9 mouse cellular contexts compared by ENCODE assay signal in the genomic region with DNA sequence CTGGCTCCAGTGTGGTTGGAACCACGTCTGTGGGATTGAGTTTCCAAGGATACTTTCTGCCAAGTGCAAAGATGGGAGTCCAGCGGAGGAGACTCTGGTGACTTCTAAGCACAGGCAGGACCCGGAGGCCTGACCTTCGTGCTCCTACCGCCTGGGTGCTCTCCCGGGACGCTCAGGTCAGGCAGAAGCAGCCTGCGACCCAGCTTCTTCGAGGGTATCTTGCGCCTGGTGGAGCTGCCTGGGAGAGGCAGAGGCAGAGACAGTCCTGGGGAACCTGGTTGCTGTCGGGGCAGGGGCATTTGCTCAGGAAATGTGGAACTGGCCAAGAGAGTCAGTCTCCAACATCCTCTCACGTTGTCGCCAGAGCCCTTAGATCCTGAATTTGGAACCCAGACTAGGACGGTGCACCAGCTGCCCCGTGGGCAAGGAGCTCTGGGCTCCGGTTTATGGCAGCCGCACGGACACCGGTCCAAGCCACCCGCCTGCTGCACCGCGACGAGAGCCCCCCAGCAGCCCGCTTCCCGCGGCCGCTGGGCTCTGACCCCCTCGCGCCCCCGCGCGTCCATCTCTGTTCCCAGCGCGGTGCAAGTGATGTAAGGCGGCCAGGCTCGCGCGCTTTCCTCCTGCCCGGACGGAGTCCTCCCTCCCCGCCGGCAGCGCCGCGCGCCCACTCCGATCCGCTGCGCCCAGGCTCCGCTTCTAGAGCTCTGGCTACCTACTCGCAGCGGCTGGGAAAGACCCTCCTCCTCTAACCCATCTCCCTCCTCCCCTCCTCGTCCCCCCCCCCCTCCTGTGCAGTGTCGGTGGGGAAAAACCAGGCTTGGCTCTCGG. TPM values are rescaled to one million over a fixed set of nuclear protein-coding genes. Genes with fewer than 3 reads are reported as not detected.
DNase-seq lines count a peak whose midpoint lies in the region; ATAC-seq and TF ChIP-seq lines count a peak whose summit lies in the region.
"Had no signal": no experiment of that assay in that cellular context is flagged by ENCODE, and none has a peak within 500 bp of the region (broad histone marks: within the 10 kb centered on the region; RNA-seq: fewer than 3 reads in every experiment).

No protein-coding gene starts in this region.

- TF ChIP-seq CTCF in kidney, postnatal 0 days (IDR thresholded peaks at IDR 0.05; ENCODE audit: low read depth) = peak; percentile 21; the same call in 1 of the 2 replicates
- TF ChIP-seq CTCF in midbrain, postnatal 0 days (IDR thresholded peaks at IDR 0.05) = peak; percentile 37

- peak; percentile 43; the same call in 1 of the 2 replicates for ATAC-seq in kidney, postnatal 0 days (replicated peaks; ENCODE audit: low FRiP score, low read depth)
- ATAC-seq in heart, embryonic 16.5 days (replicated peaks; ENCODE audit: extremely low read depth, insufficient read depth, low FRiP score) = peak; percentile 58; the same call in 1 of the 2 replicates
- ATAC-seq in limb, embryonic 14.5 days (ENCODE audit: low FRiP score, low read depth) = peak; percentile 84
- ATAC-seq in midbrain, postnatal 0 days (ENCODE audit: low FRiP score) = peak; percentile 84

- H3K4me3 ChIP-seq in kidney, postnatal 0 days (replicated peaks; ENCODE audit: low read depth, low read length) = peak overlapping the region; percentile 34
- H3K4me3 ChIP-seq in heart, embryonic 16.5 days (ENCODE audit: low read length) = peak overlapping the region; percentile 52
- H3K4me3 ChIP-seq in limb, embryonic 14.5 days (replicated peaks; ENCODE audit: low read length) = peak overlapping the region; percentile 45
- peak overlapping the region; percentile 56 for H3K4me3 ChIP-seq in midbrain, postnatal 0 days (ENCODE audit: low read depth, low read length)

- 4% methylated on average over 54 of the region's 55 CpGs for WGBS in kidney, postnatal 0 days
- 4% methylated on average over 55 of the region's 55 CpGs for whole genome bisulfite sequencing in heart, embryonic 16.5 days
- 7% methylated on average over 33 of the region's 55 CpGs for WGBS in limb, embryonic 14.5 days
- WGBS in midbrain, postnatal 0 days = 3% methylated on average over 51 of the region's 55 CpGs

- TF ChIP-seq POLR2A in limb, embryonic 14.5 days (IDR thresholded peaks at IDR 0.05; ENCODE audit: borderline replicate concordance, extremely low read depth, insufficient read depth, insufficient read length) = no peak

- no peaks in the 10 kb centered on the region for H3K9me3 ChIP-seq in kidney, postnatal 0 days (replicated peaks; ENCODE audit: low read length)
- no peaks in the 10 kb centered on the region for H3K9me3 ChIP-seq in heart, embryonic 16.5 days (replicated peaks; ENCODE audit: control insufficient read depth, low read length)
- no peaks in the 10 kb centered on the region for H3K9me3 ChIP-seq in limb, embryonic 14.5 days (ENCODE audit: control insufficient read depth, low read length)
- no peaks in the 10 kb centered on the region for H3K9me3 ChIP-seq in midbrain, postnatal 0 days (ENCODE audit: low read length)

- H3K27me3 ChIP-seq in kidney, postnatal 0 days (ENCODE audit: insufficient read depth, low read length) = peaks cover 6% of the 10 kb centered on the region; the same call in 1 of the 2 replicates
- H3K27me3 ChIP-seq in heart, embryonic 16.5 days (ENCODE audit: control insufficient read depth, insufficient read depth, low read length) = peaks cover 33% of the 10 kb centered on the region
- peaks cover 18% of the 10 kb centered on the region; the same call in 1 of the 2 replicates for H3K27me3 ChIP-seq in limb, embryonic 14.5 days (ENCODE audit: control insufficient read depth, insufficient read depth, low read length)
- H3K27me3 ChIP-seq in midbrain, postnatal 0 days (ENCODE audit: insufficient read depth, low read length) = peaks cover 14% of the 10 kb centered on the region

- H3K4me2 ChIP-seq in kidney, postnatal 0 days (ENCODE audit: low read length) = peak overlapping the region; percentile 70
- H3K4me2 ChIP-seq in heart, embryonic 16.5 days (ENCODE audit: low read depth, low read length) = peak overlapping the region; percentile 82
- H3K4me2 ChIP-seq in limb, embryonic 14.5 days (replicated peaks; ENCODE audit: low read depth, low read length, severe bottlenecking) = peak overlapping the region; percentile 85
- peak overlapping the region; percentile 88 for H3K4me2 ChIP-seq in midbrain, postnatal 0 days (ENCODE audit: low read depth, low read length, poor library complexity, severe bottlenecking)

- no peaks in the 10 kb centered on the region for H3K36me3 ChIP-seq in kidney, postnatal 0 days (ENCODE audit: insufficient read depth, low read length)
- no peaks in the 10 kb centered on the region for H3K36me3 ChIP-seq in heart, embryonic 16.5 days (ENCODE audit: control insufficient read depth, insufficient read depth)
- H3K36me3 ChIP-seq in limb, embryonic 14.5 days (ENCODE audit: control insufficient read depth, insufficient read depth, low read length) = no peaks in the 10 kb centered on the region
- H3K36me3 ChIP-seq in midbrain, postnatal 0 days (ENCODE audit: insufficient read depth, low read length) = no peaks in the 10 kb centered on the region

- no peak overlapping the region for H3K27ac ChIP-seq in kidney, postnatal 0 days
- no peak overlapping the region for H3K27ac ChIP-seq in heart, embryonic 16.5 days (ENCODE audit: low read length)
- no peak overlapping the region for H3K27ac ChIP-seq in limb, embryonic 14.5 days (replicated peaks; ENCODE audit: low read depth, low read length)
- H3K27ac ChIP-seq in midbrain, postnatal 0 days (ENCODE audit: low read depth, low read length) = no peak overlapping the region

- peak; percentile 56 for DNase-seq in kidney, postnatal 0 days (ENCODE audit: low spot score)
- no peak for DNase-seq in kidney, adult 9 months
- peak; percentile 77 for DNase-seq in embryo, embryonic 10.5 days (ENCODE audit: low spot score)
- DNase-seq in limb, embryonic 14.5 days (ENCODE audit: low spot score) = peak; percentile 67
- DNase-seq in midbrain, postnatal 0 days (ENCODE audit: low spot score) = peak; percentile 58
- peak; percentile 39 for DNase-seq in yolk sac, embryonic 10.5 days (ENCODE audit: low spot score)
- DNase-seq in cerebellum, adult 11-12 months = no peak

- H3K9ac ChIP-seq in kidney, postnatal 0 days (ENCODE audit: low read depth, low read length) = no peak overlapping the region
- H3K9ac ChIP-seq in heart, embryonic 16.5 days (ENCODE audit: low read length) = peak overlapping the region; percentile 65
- H3K9ac ChIP-seq in limb, embryonic 14.5 days (ENCODE audit: low read depth, low read length, severe bottlenecking) = peak overlapping the region; percentile 48
- peak overlapping the region; percentile 63 for H3K9ac ChIP-seq in midbrain, postnatal 0 days (replicated peaks; ENCODE audit: low read length, poor library complexity, severe bottlenecking)

- no peaks in the 10 kb centered on the region for H3K4me1 ChIP-seq in kidney, postnatal 0 days (replicated peaks; ENCODE audit: insufficient read depth, low read length)
- H3K4me1 ChIP-seq in heart, embryonic 16.5 days (ENCODE audit: control insufficient read depth, insufficient read depth, low read length) = peaks cover 2% of the 10 kb centered on the region; the same call in 1 of the 2 replicates
- H3K4me1 ChIP-seq in limb, embryonic 14.5 days (ENCODE audit: control insufficient read depth, insufficient read depth, low read length) = peaks cover 6% of the 10 kb centered on the region; the same call in 1 of the 2 replicates
- H3K4me1 ChIP-seq in midbrain, postnatal 0 days (ENCODE audit: insufficient read depth, low read length) = no peaks in the 10 kb centered on the region

RNA-seq across cellular contexts. Expression of a gene that starts 0.9 kb away (rescaled TPM):
- polyA plus RNA-seq in kidney, postnatal 0 days (2015; fragmentation: Nextera tagmentation; extraction: Ambion mirVana) = 0.13 and 0.14 TPM in 2 replicates
- polyA plus RNA-seq in heart, embryonic 16.5 days (2015; fragmentation: Nextera tagmentation; extraction: Ambion mirVana) = 0.49 and 0.82 TPM in 2 replicates
- polyA plus RNA-seq in limb, embryonic 14.5 days (2012; rRNA removed) = 0.26 and 0.50 TPM in 2 replicates
- polyA plus RNA-seq in limb, embryonic 14.5 days (2014; fragmentation: Nextera tagmentation; extraction: Ambion mirVana) = 0.19 and 0.22 TPM in 2 replicates
- 0.88 and 2.5 TPM in 2 replicates for total RNA-seq in midbrain, postnatal 0 days (2014; rRNA removed)
- 1.6 and 2.1 TPM in 2 replicates for polyA plus RNA-seq in midbrain, postnatal 0 days (2015; fragmentation: Nextera tagmentation; extraction: Ambion mirVana)
- polyA plus RNA-seq: liver, adult 2 months had no signal

Comparison
In these comparisons a context has a peak if more than half of its experiments do, and no peak if none do; other contexts are left out.
1. DNase-seq: peak in kidney, postnatal 0 days (single experiment), embryo, embryonic 10.5 days (single experiment), limb, embryonic 14.5 days (single experiment), midbrain, postnatal 0 days (single experiment) and yolk sac, embryonic 10.5 days (single experiment); none in kidney, adult 9 months (single experiment) and cerebellum, adult 11-12 months (single experiment).
2. Peak in every context shown above with its lines, with median percentiles within 50 percentile points of each other: ATAC-seq, H3K4me2 ChIP-seq and H3K4me3 ChIP-seq.